Mouse (Mus musculus): ENCODE measurements around the gene Nanog.

Gene Nanog

DNA sequence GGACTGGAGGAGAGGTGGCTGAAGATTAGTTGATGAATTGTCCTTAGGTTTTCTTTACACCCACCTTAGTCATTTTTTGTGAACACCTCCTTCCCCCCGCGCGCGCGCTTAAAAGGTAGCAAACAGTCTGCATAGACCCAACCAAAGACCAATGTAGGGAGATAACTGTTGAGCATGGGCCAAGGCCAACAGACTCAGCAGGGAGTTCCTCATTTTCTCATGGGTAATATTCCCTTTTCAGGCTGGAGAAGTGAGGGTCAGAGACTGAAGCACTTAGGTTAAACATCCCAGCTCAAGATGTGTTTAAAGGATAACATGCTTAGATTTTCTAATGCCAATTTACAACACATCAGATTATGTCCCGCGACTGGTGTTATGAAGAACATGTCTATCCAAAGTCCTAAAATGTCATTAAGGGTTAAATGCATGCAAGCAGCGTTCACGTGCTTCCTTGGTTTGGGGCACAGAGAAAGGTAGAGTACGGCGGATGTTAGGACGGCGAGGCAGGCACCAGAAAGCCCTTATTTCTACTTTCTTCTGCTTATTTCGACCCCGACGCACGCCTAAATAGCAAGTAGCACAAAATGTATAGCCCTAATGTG, 56.7 kb downstream of the Nanog start:
- DNase-seq: peak; percentile 40

All from cerebellum, adult 8-10 months (tissue).